Mouse (Mus musculus): ENCODE data around the gene Mbd6.

GRCm38 (mm10) chr10:127284724-127285500 is 3.9 kb downstream of the Mbd6 start:
- TF ChIP-seq CTCF (IDR thresholded peaks at IDR 0.05; ENCODE audit: low read depth, low read length) (no peak), POLR2A (IDR thresholded peaks at IDR 0.05; ENCODE audit: extremely low read depth, insufficient read depth, low read length) (no peak)

Measured in liver, adult 2 months (tissue).